Mouse (Mus musculus) ES-E14 (cell line): ENCODE measurements around the gene Ldb3.

ENCODE experiments used
- HCFC1 ChIP-seq: IDR thresholded peaks from 2 replicates; pipeline ENCODE4 v1.6.1; 2012; ENCODE audit warnings: low read length, inconsistent platforms, borderline replicate concordance; ENCODE audit not compliant: insufficient read depth
- ZC3H11A ChIP-seq: IDR thresholded peaks from 2 replicates; pipeline ENCODE4 v1.6.1; 2012; ENCODE audit warnings: low read depth, mild to moderate bottlenecking, inconsistent platforms, low read length, borderline replicate concordance
- ZNF384 ChIP-seq: IDR thresholded peaks from 2 replicates; pipeline ENCODE4 v1.6.1; 2012; ENCODE audit warnings: low read depth, low read length, inconsistent platforms

GRCm38 (mm10) chr14:34635721-34636120, 47.2 kb upstream of the Ldb3 start:
- no peak for TF ChIP-seq HCFC1
- TF ChIP-seq ZNF384 = no peak
- TF ChIP-seq ZC3H11A = no peak
